Mouse (Mus musculus) stomach, adult 2 months (tissue): ENCODE measurements around the gene Carmil3. TPM values are rescaled to one million over a fixed set of nuclear protein-coding genes. Genes with fewer than 3 reads are reported as not detected.

Source experiments
- polyA plus RNA-seq: library from polyadenylated mRNA; depleted of rRNA; stranded (reverse); fragments of >200 nt; gene quantifications from 2 replicates; pipeline ENCODE4 v1.2.3, GENCODE M21; 2012; rRNA removed

Carmil3 gene
- 0.84 and 1.7 TPM in 2 replicates for polyA plus RNA-seq

GRCm38 (mm10) chr14:55490361-55491201 is at the start of gene Carmil3:
TSS of gene Carmil3 (plus strand) at chr14:55490651.

GRCm38 (mm10) chr14:55478651-55479599 is 11.5 kb upstream of the Carmil3 start, which contains the start of gene Dhrs4:
TSS of gene Dhrs4 (plus strand) at chr14:55478758.

GRCm38 (mm10) chr14:55510125-55510731 is 19.8 kb downstream of the Carmil3 start, which contains the start of gene Cpne6:
TSS of gene Cpne6 (plus strand) at chr14:55510445.

GRCm38 (mm10) chr14:55524785-55525184 is 34.3 kb downstream of the Carmil3 start, which contains the start of gene Nrl:
TSS of gene Nrl (minus strand) at chr14:55524981.

GRCm38 (mm10) chr14:55540067-55540786 is 49.8 kb downstream of the Carmil3 start, which contains the start of gene Pck2:
TSS of gene Pck2 (plus strand) at chr14:55540266.

Other genes with a start within 250 kb of the Carmil3 start
- 9.0 and 9.5 TPM in 2 replicates for gene Dhrs4, start 11.9 kb upstream of the Carmil3 start, polyA plus RNA-seq
- 0.02 and 0.04 TPM in 2 replicates for gene Cpne6, start 19.8 kb downstream of the Carmil3 start, polyA plus RNA-seq
- not detected in 2 replicates for gene Nrl, start 34.3 kb downstream of the Carmil3 start, polyA plus RNA-seq
- gene Pck2, start 49.6 kb downstream of the Carmil3 start, polyA plus RNA-seq = 9.6 and 12.0 TPM in 2 replicates
- gene Dcaf11, start 69.4 kb downstream of the Carmil3 start, polyA plus RNA-seq = 34.1 and 39.6 TPM in 2 replicates
- gene A730061H03Rik, start 69.8 kb downstream of the Carmil3 start, polyA plus RNA-seq = 0.36 and 0.43 TPM in 2 replicates
- 5.4 and 7.6 TPM in 2 replicates for gene Fitm1, start 85.0 kb downstream of the Carmil3 start, polyA plus RNA-seq
- gene Psme1, start 87.5 kb downstream of the Carmil3 start, polyA plus RNA-seq = 18.6 and 20.4 TPM in 2 replicates
- 8.2 and 12.0 TPM in 2 replicates for gene Emc9, start 94.7 kb downstream of the Carmil3 start, polyA plus RNA-seq
- gene Psme2, start 100.5 kb downstream of the Carmil3 start, polyA plus RNA-seq = 20.5 and 26.3 TPM in 2 replicates
- gene Rnf31, start 101.1 kb downstream of the Carmil3 start, polyA plus RNA-seq = 14.6 and 15.8 TPM in 2 replicates
- gene Irf9, start 112.9 kb downstream of the Carmil3 start, polyA plus RNA-seq = 20.0 and 20.2 TPM in 2 replicates
- 4.1 and 5.4 TPM in 2 replicates for gene Rec8, start 127.4 kb downstream of the Carmil3 start, polyA plus RNA-seq
- 31.9 and 34.9 TPM in 2 replicates for gene Ipo4, start 145.3 kb downstream of the Carmil3 start, polyA plus RNA-seq
- 8.5 and 8.6 TPM in 2 replicates for gene Gm49378, start 147.2 kb downstream of the Carmil3 start, polyA plus RNA-seq
- gene Tm9sf1, start 153.2 kb downstream of the Carmil3 start, polyA plus RNA-seq = 55.0 and 58.0 TPM in 2 replicates
- 0.38 and 0.49 TPM in 2 replicates for gene Tssk4, start 159.5 kb downstream of the Carmil3 start, polyA plus RNA-seq
- gene Mdp1, start 169.9 kb downstream of the Carmil3 start, polyA plus RNA-seq = 6.8 and 7.4 TPM in 2 replicates
- gene Gmpr2, start 181.3 kb downstream of the Carmil3 start, polyA plus RNA-seq = 3.7 and 4.7 TPM in 2 replicates
- 167 and 187 TPM in 2 replicates for gene Nedd8, start 181.5 kb downstream of the Carmil3 start, polyA plus RNA-seq
- 3.1 and 4.4 TPM in 2 replicates for gene Tinf2, start 191.2 kb downstream of the Carmil3 start, polyA plus RNA-seq
- 29.4 and 45.8 TPM in 2 replicates for gene Tgm1, start 223.3 kb downstream of the Carmil3 start, polyA plus RNA-seq
- 24.3 and 27.3 TPM in 2 replicates for gene Rabggta, start 231.6 kb downstream of the Carmil3 start, polyA plus RNA-seq